Mouse (Mus musculus): ENCODE measurements around the gene Slc16a5. TPM values are rescaled to one million over a fixed set of nuclear protein-coding genes. Genes with fewer than 3 reads are reported as not detected.

Gene Slc16a5
- 0.09 and 0.42 TPM in 2 replicates for polyA plus RNA-seq (2015; fragmentation: Nextera tagmentation; extraction: Ambion mirVana)

DNA sequence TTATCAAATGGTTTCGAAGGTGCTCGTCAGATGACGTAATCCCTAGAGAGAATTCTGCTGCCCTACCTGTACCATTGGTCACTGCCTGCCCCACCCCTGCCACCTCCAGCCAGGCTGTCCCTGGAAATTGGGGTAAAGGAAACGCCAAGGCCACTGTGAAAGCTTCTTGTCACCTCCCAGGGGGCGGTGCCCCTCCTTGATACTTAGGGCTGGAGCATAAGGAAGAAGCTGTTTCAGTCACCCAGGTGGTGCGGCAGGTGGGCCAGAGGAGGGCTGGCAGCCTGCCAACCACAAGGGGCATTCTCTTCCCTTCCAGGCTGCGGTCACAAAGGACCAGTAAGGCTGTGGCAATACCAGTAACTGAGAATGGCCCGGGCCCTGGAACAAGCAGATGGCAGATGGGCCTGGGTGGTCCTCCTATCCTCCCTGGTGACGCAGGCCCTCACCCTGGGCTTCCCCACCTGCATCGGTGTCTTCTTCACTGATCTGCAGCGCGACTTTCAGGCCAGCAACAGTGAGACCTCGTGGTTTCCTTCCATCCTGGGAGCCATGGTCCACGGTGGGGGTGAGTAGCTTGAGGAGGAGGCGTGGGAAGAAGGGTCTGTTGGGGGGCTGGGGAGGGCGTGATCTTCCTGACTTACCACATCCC lies at the start of gene Slc16a5:
Gene Slc16a5 (plus strand): TSS at position 232 of the 649 bp plus-strand sequence.
- Histone ChIP-seq H3K4me1 (no peaks in the 10 kb centered on the region), H3K27ac (no peak within 1 kb of the TSS), H3K36me3 (replicated peaks) (no peaks in the 10 kb centered on the region), H3K4me2 (no peak within 1 kb of the TSS), H3K9me3 (no peaks in the 10 kb centered on the region), H3K27me3 (replicated peaks) (no peaks in the 10 kb centered on the region), H3K4me3 (no peak within 1 kb of the TSS), H3K9ac (no peak within 1 kb of the TSS)
- ATAC-seq (replicated peaks), result no peak
- 76% methylated on average over 16 of the region's 16 CpGs for WGBS

DNA sequence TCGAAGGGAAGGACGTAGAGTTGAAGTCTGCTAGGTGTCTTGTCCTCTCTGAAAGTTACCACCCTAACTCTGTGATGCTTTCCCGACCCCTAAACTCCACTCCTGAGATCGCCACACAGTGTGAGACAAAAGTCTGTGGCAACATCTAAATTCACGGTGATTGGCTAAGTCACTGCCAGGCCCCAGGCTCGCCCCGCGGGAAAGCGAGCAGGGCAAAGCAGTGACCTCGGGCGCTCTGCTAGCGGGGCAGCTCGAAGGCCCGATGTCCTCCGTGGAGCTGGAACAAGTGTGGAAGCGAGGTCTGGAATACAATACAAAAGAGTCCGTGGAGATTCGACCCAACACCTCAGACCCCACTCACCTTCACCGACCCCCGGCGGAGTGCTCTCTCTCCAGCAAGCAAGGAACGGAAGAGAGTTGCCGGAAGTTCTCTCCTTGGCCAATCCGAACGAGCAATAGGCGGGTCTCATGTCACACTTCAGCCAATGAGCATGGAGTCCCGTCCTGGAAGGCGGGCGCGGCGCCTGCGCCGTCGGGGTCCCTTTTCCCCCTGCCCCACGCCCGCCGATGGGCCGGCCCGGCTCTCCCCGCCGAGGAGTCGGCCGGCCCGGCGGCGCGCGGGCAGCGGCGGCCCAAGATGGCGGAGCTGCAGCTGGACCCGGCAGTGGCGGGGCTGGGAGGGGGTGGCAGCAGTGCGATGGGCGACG lies 42.6 kb upstream of the Slc16a5 start, which contains the start of the genes Atp5h and Kctd2:
Gene Atp5h (minus strand): TSS at position 432 of the 707 bp plus-strand sequence.
Gene Kctd2 (plus strand): TSS at position 598 of the 707 bp plus-strand sequence.
- H3K4me1 ChIP-seq, result peaks cover 35% of the 10 kb centered on the region
- peaks cover 14% of the 10 kb centered on the region for H3K36me3 ChIP-seq (replicated peaks)
- no peaks in the 10 kb centered on the region for H3K9me3 ChIP-seq
- H3K4me3 ChIP-seq, result peak within 1 kb of the TSS; percentile 96
- peak within 1 kb of the TSS; percentile 96 for H3K4me2 ChIP-seq
- peak; percentile 98 for ATAC-seq (replicated peaks)
- H3K27me3 ChIP-seq (replicated peaks), result no peaks in the 10 kb centered on the region
- peak within 1 kb of the TSS; percentile 87 for H3K27ac ChIP-seq
- WGBS, result under 1% methylated on average over 56 of the region's 56 CpGs
- H3K9ac ChIP-seq, result peak within 1 kb of the TSS; percentile 88

GRCm38 (mm10) chr11:115420336-115421190 lies 41.7 kb upstream of the Slc16a5 start:
- Histone ChIP-seq H3K36me3 (replicated peaks) (peaks cover 6% of the 10 kb centered on the region), H3K27me3 (replicated peaks) (no peaks in the 10 kb centered on the region), H3K4me3 (peak overlapping the region; percentile 96), H3K4me2 (peak overlapping the region; percentile 96), H3K4me1 (peaks cover 35% of the 10 kb centered on the region), H3K9ac (peak overlapping the region; percentile 88), H3K9me3 (no peaks in the 10 kb centered on the region), H3K27ac (peak overlapping the region; percentile 87)
- 2% methylated on average over 42 of the region's 45 CpGs for WGBS
- ATAC-seq (replicated peaks), result peak; percentile 74

DNA sequence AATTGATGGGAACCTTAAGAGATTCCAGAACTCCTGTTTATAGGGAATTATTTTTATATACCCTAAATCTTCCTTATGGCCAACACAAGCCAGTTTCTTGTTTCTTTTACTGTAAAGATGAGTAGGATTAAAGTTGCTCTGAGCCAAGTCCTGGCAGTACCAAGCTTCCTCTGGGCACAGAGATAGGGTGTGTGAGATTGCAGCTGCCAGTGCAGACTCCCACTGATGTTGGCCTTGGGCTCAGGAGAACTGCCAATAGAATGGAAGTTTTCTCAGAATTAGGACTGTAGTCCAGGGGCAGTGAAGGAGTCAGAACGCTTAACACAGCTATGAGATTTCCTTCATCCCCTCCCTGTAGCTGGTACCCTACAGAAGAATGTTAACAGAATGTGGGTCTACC lies 40.9 kb upstream of the Slc16a5 start:
- Histone ChIP-seq H3K4me1 (peaks cover 35% of the 10 kb centered on the region), H3K27me3 (replicated peaks) (no peaks in the 10 kb centered on the region), H3K4me2 (peak overlapping the region; percentile 96), H3K4me3 (peak overlapping the region; percentile 96), H3K9me3 (no peaks in the 10 kb centered on the region), H3K9ac (peak overlapping the region; percentile 88), H3K27ac (no peak overlapping the region), H3K36me3 (replicated peaks) (no peaks in the 10 kb centered on the region; the same call in 1 of the 2 replicates)
- 57% methylated on average over 1 of the region's 1 CpGs for WGBS
- no peak for ATAC-seq (replicated peaks)

DNA sequence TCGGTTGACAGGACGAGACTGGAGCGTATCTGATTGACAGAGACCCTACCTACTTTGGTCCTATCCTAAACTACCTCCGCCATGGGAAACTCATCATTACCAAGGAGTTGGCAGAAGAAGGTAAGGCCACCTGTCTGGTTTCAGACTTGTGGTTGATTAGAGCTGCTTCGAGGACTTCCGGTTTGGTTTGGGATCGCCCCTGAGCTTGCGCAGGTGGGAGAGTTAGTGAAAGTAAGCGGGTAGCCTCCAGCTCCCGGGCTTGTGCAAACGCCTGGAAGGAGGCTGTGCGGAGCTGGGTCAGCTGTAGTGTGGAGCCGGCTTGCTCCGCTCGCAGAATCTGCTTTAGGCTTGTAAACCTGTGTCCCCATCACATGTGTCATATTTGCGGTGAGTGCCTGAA lies 40.3 kb upstream of the Slc16a5 start:
- Histone ChIP-seq H3K36me3 (replicated peaks) (no peaks in the 10 kb centered on the region; the same call in 1 of the 2 replicates), H3K27ac (no peak overlapping the region), H3K4me1 (peaks cover 35% of the 10 kb centered on the region), H3K4me3 (no peak overlapping the region), H3K9me3 (no peaks in the 10 kb centered on the region), H3K4me2 (peak overlapping the region; percentile 96; the same call in 1 of the 2 replicates), H3K27me3 (replicated peaks) (no peaks in the 10 kb centered on the region), H3K9ac (no peak overlapping the region)
- WGBS, result 86% methylated on average over 16 of the region's 16 CpGs
- no peak for ATAC-seq (replicated peaks)

DNA sequence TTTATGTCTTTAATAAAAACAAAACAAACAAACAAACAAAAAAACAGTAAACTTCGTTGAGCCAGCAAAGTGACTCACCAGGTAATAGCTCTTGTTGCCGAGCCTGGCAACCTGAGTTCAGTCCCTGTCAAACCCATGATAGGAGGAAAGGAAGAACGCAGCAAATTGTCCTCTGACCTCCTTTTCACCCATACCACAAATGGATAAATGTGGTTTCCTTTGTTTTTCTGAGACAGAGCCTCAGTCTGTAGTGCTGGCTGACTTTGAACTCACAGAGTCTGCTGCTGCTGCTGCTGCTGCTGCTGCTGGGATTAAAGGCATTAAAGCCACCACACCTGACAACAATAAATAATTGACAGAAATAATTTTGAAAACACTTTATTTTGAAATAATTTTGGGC lies 39.2 kb upstream of the Slc16a5 start:
- H3K27ac ChIP-seq, result no peak overlapping the region
- peaks cover 43% of the 10 kb centered on the region for H3K4me1 ChIP-seq
- WGBS, result 83% methylated on average over 3 of the region's 3 CpGs

GRCm38 (mm10) chr11:115424666-115425065 lies 37.6 kb upstream of the Slc16a5 start:
- ATAC-seq (replicated peaks), result no peak
- Histone ChIP-seq H3K4me2 (no peak overlapping the region), H3K4me3 (no peak overlapping the region), H3K36me3 (replicated peaks) (peaks cover 5% of the 10 kb centered on the region; the same call in 1 of the 2 replicates), H3K27ac (no peak overlapping the region), H3K9ac (no peak overlapping the region), H3K4me1 (peaks cover 31% of the 10 kb centered on the region), H3K27me3 (replicated peaks) (no peaks in the 10 kb centered on the region), H3K9me3 (no peaks in the 10 kb centered on the region)
- 90% methylated on average over 7 of the region's 7 CpGs for WGBS

More for the DNA sequence above, 39.2 kb upstream of the Slc16a5 start:
- H3K27me3 ChIP-seq (replicated peaks), result no peaks in the 10 kb centered on the region
- H3K4me3 ChIP-seq, result no peak overlapping the region
- no peak for ATAC-seq (replicated peaks)
- H3K9me3 ChIP-seq, result no peaks in the 10 kb centered on the region
- no peak overlapping the region for H3K4me2 ChIP-seq
- no peak overlapping the region for H3K9ac ChIP-seq
- H3K36me3 ChIP-seq (replicated peaks), result no peaks in the 10 kb centered on the region; the same call in 1 of the 2 replicates

- Histone ChIP-seq H3K9me3 (no peaks in the 10 kb centered on the region), H3K9ac (no peak overlapping the region), H3K4me2 (no peak overlapping the region), H3K4me3 (no peak overlapping the region), H3K27me3 (replicated peaks) (no peaks in the 10 kb centered on the region), H3K27ac (no peak overlapping the region), H3K36me3 (replicated peaks) (peaks cover 12% of the 10 kb centered on the region), H3K4me1 (peaks cover 29% of the 10 kb centered on the region)
- no peak for ATAC-seq (replicated peaks)
- 94% methylated on average over 6 of the region's 6 CpGs for WGBS
Measured at GRCm38 (mm10) chr11:115425671-115426070, 36.6 kb upstream of the Slc16a5 start.

DNA sequence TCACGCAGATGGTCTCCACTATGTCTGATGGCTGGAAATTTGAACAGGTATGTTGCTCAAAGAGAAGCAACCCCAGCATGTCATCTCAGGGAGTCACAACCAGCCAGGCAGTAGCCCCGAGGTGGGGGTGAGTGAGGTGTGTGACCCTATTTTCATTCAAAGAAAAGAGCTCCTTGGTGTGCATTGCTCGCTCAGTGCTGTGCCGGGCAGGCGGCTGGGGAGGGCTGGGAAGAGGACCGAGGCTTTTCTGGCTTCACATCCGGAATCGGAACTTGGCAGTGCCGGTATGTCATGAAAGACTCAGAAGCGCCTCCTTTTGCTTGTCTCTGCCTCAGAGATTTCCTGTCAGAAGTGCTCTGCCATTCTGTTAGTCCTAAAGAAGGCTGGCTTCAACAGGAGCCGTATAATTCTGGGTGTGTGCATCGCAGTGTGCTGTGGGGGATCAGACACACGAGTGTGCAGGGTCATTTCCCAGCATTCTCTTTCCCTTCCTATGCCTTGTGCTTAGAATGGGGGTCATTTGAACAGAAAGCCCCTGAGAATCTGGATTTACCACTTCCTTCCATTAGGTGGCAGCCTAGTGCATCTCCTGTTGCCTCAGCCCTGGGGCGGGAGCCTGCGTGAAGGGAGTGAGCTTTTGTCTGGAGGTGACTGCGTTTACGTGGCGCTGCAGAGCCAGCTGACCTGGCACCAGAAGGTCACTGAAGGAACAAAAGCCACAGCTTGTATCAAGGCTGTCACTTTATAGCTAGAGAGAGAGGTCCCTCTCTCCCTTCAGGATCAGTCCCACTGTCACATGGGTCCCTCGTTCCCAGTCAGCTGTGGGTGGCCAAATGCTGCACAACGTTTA lies 34.6 kb upstream of the Slc16a5 start:
- ATAC-seq (replicated peaks), result peak; percentile 70; the same call in 1 of the 2 replicates
- H3K27me3 ChIP-seq (replicated peaks), result no peaks in the 10 kb centered on the region
- H3K4me2 ChIP-seq, result peak overlapping the region; percentile 34
- 0 out of 2 replicates have a peak overlapping the region, but pooled peaks have one; percentile 10 for H3K9ac ChIP-seq
- peak overlapping the region; percentile 75 for H3K27ac ChIP-seq
- WGBS, result 30% methylated on average over 20 of the region's 20 CpGs
- H3K4me3 ChIP-seq, result no peak overlapping the region
- H3K4me1 ChIP-seq, result peaks cover 10% of the 10 kb centered on the region
- H3K9me3 ChIP-seq, result no peaks in the 10 kb centered on the region
- H3K36me3 ChIP-seq (replicated peaks), result peaks cover 27% of the 10 kb centered on the region

DNA sequence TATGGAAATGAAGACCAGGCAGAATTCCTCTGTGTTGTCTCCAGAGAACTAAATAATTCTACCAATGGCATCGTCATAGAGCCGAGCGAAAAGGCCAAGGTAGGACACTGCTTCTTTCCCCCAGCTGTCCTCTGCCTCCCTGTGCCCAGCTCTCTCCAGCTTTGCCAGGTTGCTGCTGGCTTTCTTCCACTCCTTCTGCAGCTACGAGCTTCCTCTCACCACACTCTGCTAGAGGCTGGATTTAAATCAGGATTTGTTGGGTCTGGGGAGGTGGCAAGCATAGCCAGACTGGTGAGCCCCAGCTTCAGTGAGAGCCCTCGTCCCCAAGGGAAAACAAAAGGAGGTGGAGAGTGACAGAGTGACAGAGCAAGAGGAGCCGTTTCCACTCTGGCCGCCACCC lies 33.0 kb upstream of the Slc16a5 start:
- Histone ChIP-seq H3K4me3 (no peak overlapping the region), H3K9me3 (no peaks in the 10 kb centered on the region), H3K36me3 (replicated peaks) (peaks cover 32% of the 10 kb centered on the region), H3K4me1 (peaks cover 10% of the 10 kb centered on the region), H3K27me3 (replicated peaks) (no peaks in the 10 kb centered on the region), H3K9ac (no peak overlapping the region), H3K27ac (no peak overlapping the region), H3K4me2 (no peak overlapping the region)
- no peak for ATAC-seq (replicated peaks)
- 88% methylated on average over 7 of the region's 7 CpGs for WGBS

DNA sequence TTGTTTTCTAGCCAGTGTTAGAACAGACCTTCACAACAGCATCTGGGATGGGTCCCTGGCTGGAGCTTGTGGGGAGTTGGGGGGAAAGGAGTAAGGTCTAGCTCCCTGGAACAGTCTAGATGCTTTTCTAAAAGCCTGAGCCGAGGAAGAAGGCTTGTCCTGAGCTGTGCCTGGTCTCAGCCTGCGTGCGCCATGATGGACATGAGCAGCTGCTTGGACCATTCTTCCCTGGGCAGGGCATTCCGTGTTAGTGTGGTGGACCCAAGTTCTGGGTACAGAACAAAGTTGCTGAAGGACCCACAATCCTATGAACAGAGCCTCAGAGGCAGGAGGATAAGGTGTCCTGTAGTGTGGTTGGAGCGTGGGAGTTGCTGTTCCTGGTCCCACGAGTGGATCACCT lies 31.7 kb upstream of the Slc16a5 start:
- H3K36me3 ChIP-seq (replicated peaks), result peaks cover 32% of the 10 kb centered on the region
- WGBS, result 97% methylated on average over 6 of the region's 6 CpGs
- H3K27me3 ChIP-seq (replicated peaks), result no peaks in the 10 kb centered on the region
- ATAC-seq (replicated peaks), result no peak
- no peak overlapping the region for H3K4me3 ChIP-seq
- H3K4me2 ChIP-seq, result no peak overlapping the region
- H3K4me1 ChIP-seq, result peaks cover 13% of the 10 kb centered on the region
- H3K9me3 ChIP-seq, result no peaks in the 10 kb centered on the region
- H3K27ac ChIP-seq, result no peak overlapping the region
- H3K9ac ChIP-seq, result no peak overlapping the region

Data from midbrain, embryonic 15.5 days (tissue).